Mouse (Mus musculus) CD8-positive naive resting alpha-beta T cell, adult 2 months (primary cell): Measurements from ENCODE around the gene 1700028K03Rik.

Experiments used
- DNase-seq, 2 experiments: peaks; one replicate each; pipeline ENCODE4 v3.0.0; 2022; ENCODE audit warnings: low read depth in 2 of 2, low spot score in 2 of 2

Gene 1700028K03Rik

DNA sequence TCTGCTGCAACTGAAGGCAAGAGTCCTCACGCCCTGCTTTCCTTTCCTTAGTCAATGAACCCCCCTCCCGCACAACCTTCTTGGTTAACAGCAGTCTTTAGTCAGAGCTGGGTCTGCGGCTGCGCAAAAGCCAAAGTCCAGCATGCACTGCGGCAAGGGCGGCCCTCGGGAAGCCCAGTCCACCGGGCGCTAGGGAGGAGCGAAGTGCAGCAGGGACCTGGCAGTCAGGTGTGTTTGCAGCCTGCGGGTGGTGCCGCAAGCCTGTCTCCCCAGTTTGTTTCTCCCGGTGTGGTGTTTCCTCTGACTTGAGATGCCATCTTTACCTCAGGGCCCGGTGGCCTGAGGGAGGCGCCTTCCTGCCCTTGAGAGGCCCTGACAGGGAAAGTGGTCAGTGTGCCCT lies at the start of gene 1700028K03Rik:
Gene 1700028K03Rik, plus strand, starts transcription at position 129 of the 400 bp plus-strand sequence.
- DNase-seq: no peak

DNA sequence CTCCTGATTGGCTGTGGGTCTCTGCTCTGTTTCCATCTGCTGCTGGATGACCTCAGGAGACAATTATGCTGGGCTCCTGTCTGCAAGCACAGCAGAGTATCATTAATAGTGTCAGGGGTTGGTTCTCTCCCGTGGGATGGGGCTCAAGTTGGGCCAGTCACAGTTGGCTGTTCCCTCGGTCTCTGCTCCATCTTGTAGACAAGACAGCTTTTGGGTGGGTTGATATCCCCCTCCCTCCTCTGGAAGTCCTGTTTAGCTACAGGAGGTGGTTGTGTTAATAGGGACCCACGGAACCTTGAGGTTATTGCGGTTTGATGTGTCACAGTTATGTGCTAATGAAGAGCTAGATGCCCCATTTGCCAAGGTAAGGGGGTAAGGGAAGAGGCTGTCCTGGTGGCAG lies 45.5 kb upstream of the 1700028K03Rik start:
- no peak for DNase-seq

DNA sequence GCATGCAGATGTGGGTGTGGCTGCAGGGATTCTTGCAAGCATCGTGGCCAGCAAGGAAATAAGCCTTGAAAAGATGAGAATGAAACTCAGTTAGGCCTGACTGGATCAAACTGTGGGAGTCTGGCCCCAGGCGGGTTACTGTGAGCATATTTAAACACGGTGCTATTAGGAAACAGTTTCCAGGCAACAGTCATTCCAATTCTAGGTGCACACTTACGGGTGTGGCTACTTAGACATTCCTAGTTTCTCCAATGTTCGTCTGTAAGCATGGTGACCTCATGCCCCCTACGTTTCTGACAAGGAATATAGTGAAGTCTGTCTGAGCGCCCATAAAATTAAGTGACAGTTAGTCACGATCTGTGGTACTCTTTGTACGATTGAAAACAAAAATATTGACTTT lies 43.5 kb upstream of the 1700028K03Rik start:
- no peak for DNase-seq

DNA sequence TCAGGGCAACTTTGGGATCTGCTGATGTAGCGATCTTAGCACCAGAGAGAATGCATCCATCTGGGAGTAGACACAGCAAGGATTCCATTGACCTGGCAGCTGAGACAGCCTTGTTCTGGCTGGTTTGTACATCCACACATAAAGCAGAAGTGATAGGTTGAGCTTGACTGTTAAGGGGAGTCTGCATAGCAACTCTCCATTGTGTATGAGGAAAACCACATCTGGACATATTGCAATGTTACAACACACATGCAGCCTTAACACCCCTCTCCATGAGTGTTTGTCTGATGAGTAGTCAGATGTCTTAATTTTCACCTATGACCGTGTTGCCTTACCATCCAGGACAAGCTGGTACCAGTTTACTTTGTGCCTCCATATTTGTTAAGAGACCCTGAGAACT lies 42.0 kb upstream of the 1700028K03Rik start:
- DNase-seq: no peak

DNA sequence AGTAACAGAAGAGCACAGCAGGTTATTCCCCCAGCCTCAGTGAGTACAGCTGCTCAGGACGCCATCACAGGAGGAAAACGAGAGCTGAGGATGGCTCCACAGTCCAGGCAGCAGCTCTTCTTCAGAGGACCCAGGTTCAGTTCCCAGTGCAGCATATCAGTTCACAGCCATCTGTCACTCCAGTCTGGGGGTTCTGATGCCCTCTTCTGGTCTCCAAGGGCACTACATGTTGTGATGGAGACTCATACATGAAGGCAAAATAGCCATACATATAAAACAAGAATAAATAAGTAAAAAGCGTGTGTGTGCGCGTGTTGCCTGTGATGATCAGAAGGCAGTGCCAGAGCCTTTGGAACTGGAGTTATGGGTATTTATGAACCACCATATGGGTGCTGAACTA lies 39.8 kb upstream of the 1700028K03Rik start:
- no peak for DNase-seq

DNA sequence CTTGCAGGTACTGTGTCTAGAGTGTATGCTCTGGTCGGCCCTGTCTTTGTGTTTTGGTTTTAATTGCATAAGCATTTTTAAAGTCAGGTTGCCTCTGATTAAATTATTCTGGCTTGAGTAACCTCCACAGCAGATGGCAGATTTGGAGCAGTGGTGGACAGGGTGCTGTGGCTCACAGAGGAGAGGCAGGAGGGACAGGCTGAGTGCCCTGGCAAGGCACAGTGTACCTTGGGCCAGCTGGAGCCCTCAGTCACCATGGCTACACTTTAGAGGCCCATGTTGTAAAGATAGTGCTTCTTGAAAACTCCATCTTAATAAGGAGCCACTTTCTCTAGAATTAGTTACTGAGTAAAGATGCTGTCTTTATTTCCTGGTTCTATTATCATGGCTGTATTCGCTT lies 38.5 kb upstream of the 1700028K03Rik start:
- no peak for DNase-seq

DNA sequence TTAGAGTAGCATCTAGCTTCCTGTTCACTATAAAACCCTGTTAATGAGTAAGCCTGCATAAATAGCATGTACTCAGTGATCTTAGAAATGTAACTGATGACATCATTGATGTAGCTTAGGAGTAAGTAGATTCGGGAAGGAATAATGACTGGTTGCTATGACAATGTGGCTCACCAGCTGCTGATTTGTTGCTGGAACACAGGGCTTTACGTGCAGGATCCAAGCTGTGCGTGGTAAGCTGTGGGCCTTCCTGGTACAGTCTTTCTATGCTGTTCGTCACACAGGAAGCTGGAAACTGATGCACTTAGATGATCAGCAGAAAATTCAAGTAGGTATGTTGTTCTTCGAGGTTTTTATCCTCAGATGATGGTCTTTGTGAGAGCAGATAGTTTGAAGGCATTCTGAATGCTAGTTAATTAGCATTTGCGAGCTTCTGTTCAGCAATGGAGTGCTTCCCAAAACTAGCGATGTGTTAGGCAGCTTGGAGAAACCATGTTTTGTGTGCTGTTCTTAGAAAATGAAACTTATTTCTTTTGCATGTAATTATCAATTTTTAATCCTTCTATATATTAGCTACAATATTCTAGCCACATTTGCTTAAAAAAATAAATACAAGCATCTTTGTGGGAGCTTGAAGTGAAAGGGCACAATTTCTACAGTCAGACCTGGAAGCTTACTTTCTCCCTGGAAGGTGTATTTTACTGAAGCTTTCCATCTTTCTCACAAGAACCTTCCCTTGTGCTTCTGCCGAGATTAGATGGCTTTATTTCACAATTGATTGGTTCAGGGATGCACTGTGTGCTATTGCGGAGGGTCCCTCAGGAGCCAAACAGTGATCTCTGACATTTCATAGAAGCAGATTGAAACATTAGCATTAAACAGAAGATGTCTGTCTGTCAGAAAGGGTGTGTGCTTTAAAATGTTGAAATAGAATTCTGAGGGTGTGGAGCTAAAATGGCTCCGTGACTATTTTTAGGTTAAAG lies 36.7 kb upstream of the 1700028K03Rik start:
- peak in 1 of 2 experiments; percentile 2 for DNase-seq

DNA sequence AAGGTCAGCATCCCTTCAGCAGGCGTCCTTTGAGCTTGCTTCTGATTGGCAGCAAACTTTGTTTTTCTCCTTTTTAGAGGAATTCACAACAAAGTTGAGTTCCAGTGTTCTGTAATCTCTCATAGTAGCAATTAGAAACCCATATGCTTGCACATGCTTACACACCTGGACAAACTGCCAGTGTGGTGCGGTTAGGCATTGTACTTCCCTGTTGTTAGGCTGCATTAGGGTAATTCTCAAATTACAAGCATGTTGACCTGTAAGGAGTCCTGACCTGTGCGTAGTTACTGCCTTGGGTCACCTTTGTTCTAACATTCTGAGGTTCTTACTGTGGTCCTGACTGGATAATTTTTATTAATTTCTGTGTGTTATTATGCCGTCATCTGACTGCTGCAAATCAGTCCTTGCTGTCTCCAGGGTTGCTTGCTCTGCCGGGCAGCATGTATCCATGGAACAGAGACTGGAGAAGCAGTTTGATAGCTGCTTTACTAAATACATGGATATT lies 35.7 kb upstream of the 1700028K03Rik start:
- DNase-seq: no peak

DNA sequence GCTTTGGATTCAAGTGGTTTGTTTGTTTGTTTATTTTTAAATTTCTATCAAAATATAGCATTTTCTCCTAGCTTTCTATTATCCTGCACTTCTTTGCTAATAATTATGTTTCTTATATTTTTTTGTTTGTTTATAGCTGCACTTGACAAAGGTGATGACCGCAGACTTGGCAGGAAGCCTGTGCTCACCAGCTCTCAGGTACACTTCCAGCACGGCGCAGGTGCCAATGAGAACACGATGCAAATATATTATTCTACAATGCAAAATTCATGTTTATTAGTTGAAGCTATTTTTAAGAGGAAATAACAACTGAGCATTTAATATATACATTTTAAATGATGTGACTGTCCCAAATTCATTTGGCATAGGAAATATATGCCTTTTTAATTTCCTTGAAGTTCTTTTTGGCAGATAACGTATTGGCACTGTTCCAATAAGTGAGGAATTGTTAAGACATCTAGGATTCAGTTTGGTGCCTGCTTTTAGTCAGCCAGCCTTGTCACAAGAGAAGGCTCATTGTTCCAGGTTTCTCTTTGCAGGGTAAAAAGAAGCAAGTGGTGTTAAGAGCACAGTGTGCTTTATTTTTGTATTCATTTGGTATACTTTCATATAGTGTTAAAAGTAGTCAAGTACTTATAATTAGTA lies 34.5 kb upstream of the 1700028K03Rik start:
- DNase-seq: no peak

DNA sequence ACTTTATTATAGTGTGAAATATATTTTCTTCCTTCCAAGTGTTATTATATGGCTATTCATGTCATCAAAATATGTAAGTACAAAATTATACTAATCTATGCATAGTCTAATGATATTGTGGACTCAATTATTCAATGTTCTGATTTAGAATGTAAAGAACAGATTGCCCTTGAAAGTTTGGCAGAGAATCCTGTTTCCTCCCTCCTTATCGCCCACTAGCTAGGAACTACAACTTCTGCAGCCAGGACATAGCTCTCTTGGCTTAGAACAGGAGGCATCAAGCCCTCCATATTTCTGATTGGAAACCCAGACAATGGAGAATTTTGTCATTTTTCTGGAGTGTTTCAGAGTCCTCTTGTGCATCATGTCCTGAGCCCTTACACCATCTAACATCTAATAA lies 33.8 kb upstream of the 1700028K03Rik start:
- DNase-seq: no peak

DNA sequence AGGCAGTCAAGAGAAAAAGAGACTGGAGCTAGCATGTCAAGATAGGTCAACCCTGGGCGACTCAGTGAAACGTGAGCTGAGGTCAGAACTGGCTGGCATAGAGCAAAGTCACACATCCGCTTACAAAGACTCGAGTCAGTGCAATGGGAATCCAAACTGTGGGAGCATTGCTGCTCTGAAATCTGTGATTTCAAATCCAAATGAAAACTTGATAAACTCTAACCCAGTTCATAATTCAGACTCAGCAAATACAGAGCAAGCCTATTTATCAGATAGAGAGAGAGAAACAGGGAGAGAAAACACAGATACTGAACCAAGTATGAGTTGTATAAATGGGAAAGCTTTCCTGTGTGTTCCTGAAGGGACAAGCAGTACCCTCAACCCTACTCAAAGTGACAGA lies 27.2 kb upstream of the 1700028K03Rik start, which contains the start of gene Gm42669:
Gene Gm42669, plus strand, starts transcription at position 301 of the 400 bp plus-strand sequence.
- no peak for DNase-seq

DNA sequence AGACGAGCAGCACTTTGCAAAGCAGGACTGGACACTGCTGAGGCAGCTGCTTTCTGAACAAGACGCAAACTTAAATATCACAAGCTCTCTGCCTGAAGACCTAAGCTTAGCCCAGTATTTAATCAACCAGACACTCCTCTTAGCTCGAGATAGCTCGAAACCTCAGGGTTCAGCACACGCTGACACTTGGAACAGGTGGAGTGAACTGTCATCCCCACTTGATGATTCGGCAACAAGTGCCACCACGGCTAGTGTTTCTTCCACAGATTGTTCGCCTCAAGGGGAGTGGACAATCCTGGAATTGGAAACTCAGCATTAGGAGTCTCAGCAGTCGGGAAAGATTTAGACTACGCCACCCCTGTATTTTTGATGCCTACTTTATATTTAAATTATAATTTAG lies 24.0 kb upstream of the 1700028K03Rik start:
- no peak for DNase-seq

DNA sequence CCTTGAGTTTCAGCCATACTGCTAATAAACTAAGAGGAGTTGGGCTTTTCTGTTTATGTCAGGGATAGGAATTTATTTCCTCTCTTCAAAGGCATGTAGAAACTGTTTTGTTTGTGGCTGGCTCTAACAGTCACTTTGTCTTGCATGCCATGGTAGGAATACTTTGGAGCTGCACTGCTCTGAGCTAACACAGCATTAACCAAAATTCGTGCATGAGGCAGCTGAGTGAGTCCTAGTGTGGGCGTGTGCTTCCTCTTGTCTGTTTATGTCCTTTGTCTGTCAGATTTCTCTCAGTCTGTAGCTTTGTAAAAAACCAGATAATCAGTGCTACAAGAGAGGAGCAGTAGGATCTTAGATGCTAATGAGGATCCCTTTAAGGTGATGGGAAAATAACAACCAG lies 23.2 kb upstream of the 1700028K03Rik start:
- DNase-seq: no peak

DNA sequence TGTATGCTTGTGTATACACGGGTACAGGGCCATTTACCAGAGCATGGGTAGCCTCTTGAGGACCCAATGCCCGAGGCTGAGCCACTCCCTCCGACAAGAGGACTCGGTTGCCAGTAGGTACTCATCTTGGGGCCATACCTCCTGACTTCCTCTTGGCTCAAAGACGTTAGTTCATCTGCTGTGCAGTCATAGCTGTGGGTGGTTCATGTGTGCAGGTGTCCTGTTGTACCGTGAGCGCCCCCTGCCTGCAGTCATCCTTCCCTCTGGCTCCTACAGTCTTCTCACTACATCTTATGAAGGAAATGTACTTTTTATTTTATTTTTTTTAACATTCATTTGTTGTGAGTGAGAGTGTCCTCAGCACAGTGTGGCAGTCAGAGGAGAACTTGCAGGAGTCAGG lies 20.9 kb upstream of the 1700028K03Rik start:
- peak; percentile 34 to 56 for DNase-seq

DNA sequence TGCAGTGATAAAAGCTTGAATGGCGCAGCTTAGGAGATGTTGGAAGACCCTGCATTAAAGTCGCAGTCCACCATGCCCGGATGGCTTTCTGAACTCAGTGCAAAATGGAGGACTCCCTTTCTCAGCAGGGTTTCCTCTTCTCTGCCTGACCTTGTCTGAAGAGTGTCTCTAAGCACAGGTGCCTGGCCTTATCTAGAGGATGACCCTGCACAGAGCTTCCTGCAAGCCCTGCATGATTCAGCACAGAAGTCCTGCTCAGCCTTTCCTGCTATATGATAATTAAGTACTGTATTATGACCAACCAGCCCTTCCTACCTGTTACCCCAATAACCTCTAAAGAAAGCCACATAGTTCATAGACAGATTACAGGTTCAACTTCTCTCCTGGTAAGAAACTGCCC lies 19.1 kb upstream of the 1700028K03Rik start:
- DNase-seq: no peak

DNA sequence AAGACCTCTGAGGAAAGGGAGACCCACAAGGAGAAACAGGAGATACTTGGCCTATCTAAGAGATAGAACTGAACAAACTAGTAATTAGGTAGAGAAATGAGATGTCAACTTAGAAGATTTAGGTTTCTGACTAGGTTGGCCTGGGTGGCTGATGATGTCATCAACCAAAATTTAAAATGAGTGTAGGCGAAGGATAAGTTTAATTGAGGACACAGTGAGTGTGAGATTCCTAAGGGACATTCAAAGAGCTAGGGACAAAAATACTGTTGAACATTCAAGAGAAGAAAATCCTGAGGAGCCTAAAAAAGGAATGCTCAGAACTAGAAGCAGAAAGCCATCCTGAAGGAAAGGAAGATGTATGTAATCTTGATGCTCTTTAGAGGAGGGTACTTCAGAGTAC lies 18.4 kb upstream of the 1700028K03Rik start:
- DNase-seq: no peak

DNA sequence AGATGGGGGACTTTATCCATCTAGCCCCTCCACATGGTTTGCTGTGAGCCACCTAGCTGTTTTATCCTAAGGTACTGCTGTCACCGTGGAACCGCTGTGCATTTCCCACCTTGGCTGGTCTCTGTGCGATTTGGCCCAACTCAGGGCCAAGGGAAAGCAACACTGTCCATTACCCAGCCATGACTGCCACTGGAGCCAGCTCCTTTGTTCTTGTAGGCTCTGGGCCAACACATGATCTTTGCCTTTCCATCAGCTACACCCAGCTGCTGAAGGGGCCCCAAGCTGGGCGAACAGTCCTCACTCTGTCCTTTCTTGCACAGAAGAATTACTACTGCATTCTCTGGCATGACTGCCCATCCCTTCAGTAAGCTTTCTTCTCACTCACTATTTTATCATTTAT lies 15.9 kb upstream of the 1700028K03Rik start:
- no peak for DNase-seq

DNA sequence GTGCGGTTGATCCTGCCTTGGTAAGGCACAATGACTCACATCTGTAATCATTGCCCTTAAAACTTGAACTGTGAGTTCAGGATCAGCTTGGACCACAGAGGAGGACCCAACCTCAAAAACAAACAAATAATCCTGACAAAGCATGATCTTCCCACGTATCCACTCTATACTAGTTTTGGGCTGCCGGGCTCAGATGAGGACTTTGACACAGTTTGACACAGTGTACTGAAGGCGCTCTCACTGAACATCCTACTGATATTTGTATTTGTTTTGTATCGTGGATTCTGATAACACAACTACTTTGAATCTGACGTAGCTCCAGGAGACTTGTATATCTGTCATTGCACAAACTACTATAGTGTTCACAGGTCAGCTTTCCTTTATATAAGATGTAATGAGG lies 13.1 kb upstream of the 1700028K03Rik start:
- no peak for DNase-seq

DNA sequence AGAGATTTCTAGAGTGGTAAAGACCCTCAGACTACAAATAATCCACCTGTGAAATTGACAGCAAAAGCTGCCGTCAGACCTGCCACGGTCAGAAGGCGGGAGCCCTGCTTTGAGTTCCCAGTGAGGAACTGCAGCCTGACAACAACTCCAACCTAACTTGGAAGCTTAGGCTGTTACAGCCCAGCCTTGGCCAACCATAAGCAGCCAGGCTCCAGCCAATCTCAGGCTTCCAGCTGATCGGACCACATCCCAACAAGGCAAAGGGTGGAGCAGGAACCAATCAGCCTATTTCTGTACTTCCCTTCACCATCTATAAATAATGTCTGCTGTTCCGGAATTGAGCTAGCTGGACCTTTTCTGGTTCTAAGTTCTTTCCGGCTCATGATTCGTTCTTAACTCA lies 12.6 kb upstream of the 1700028K03Rik start:
- DNase-seq: no peak

DNA sequence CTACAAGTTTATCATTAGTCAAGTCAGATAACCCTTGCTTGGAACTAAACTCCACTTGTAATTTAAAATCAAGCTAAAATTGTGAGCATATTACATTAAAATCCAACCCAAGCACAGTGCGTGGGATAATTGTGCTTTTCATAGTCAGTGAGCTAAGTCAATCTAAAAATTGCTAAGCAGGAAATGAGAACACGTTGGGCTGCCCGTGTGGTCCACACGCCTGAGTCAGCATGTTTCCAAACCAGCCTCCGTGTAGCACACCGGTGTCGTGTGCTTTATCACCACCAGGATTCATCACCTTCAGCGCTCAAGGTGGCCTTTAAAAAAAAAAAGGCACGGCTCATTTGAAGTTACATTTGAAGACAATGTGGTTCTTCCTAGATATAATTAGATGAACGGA lies 10.2 kb upstream of the 1700028K03Rik start:
- no peak for DNase-seq

DNA sequence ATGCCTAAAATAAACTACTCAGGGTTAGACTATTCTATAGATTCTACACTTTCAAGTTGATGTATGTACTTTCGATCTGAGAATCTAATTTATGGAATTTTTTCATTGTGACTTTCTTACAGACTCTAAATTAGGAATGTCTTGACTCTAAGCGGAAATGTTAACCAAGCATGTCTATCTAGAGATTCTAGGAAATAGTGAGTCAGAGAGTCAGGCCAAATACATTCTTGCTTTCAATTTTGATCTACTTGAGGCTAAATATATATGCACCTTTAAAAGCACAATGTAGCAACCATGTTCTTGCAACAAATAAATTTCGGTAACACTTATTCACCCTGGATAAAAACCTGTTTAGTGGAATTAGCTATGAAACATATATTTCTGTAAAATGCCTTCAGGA lies 5.7 kb upstream of the 1700028K03Rik start:
- no peak for DNase-seq

DNA sequence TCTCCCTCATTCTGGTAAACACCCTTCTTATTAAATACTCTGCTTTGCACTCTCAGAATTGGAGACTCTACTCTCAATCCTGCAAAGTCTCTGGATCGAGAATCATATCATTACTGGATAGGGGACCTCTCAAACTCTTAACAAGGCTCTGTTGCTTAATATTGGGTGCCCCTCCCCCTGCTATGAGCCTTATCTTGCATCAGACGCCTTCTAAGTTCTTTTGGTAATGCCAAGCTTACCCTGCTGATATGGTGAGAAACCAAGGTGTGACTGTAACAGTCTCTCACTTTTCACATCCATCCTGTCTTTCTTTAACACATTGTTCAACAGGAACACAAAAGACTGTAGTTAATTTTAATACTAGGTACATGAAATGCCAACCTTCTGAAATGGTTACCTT lies 919 bp upstream of the 1700028K03Rik start:
- DNase-seq: no peak
